Comparison of ENCODE assay signal across 14 mouse cellular contexts in genomic region chr9:15964198-15964597, GRCm38 (mm10).
DNase-seq lines count a peak whose midpoint lies in the region; ATAC-seq and TF ChIP-seq lines count a peak whose summit lies in the region.
"Had no signal": no experiment of that assay in that cellular context is flagged by ENCODE, and none has a peak within 500 bp of the region (broad histone marks: within the 10 kb centered on the region; RNA-seq: fewer than 3 reads in every experiment).

No protein-coding gene starts in this region.

- peak; percentile 53; the same call in 1 of the 2 replicates for ATAC-seq in stomach, embryonic 15.5 days (ENCODE audit: insufficient read depth, low FRiP score, low read depth)
- ATAC-seq in stomach, postnatal 0 days (ENCODE audit: low FRiP score, low TSS enrichment), result no peak
- no peak; the same call in 1 of the 2 replicates for ATAC-seq in hindbrain, embryonic 14.5 days (ENCODE audit: low FRiP score)
- ATAC-seq: inflammation-experienced regulatory T-cells, adult 6 months; lung, postnatal 0 days had no signal

- H3K4me3 ChIP-seq in stomach, embryonic 15.5 days (replicated peaks), result no peak overlapping the region
- H3K4me3 ChIP-seq in stomach, postnatal 0 days (ENCODE audit: low read depth, low read length), result no peak overlapping the region
- H3K4me3 ChIP-seq in hindbrain, embryonic 14.5 days (replicated peaks; ENCODE audit: low read length), result no peak overlapping the region
- H3K4me3 ChIP-seq: embryonic facial prominence, embryonic 15.5 days had no signal

- no peaks in the 10 kb centered on the region for H3K4me1 ChIP-seq in stomach, embryonic 15.5 days
- no peaks in the 10 kb centered on the region for H3K4me1 ChIP-seq in stomach, postnatal 0 days (replicated peaks; ENCODE audit: control insufficient read depth, insufficient read depth)
- H3K4me1 ChIP-seq in hindbrain, embryonic 14.5 days (replicated peaks; ENCODE audit: control insufficient read depth, insufficient read depth, low read length), result no peaks in the 10 kb centered on the region
- H3K4me1 ChIP-seq: embryonic facial prominence, embryonic 15.5 days had no signal

- H3K27ac ChIP-seq in stomach, embryonic 15.5 days, result no peak overlapping the region
- H3K27ac ChIP-seq in stomach, postnatal 0 days (replicated peaks), result no peak overlapping the region
- 0 out of 2 replicates have a peak overlapping the region, but pooled peaks have one; percentile 24 for H3K27ac ChIP-seq in hindbrain, embryonic 14.5 days
- H3K27ac ChIP-seq: embryonic facial prominence, embryonic 15.5 days had no signal

- 29% methylated on average over 3 of the region's 3 CpGs for WGBS in stomach, embryonic 15.5 days
- WGBS in stomach, postnatal 0 days, result 34% methylated on average over 3 of the region's 3 CpGs
- WGBS in hindbrain, embryonic 14.5 days, result 57% methylated on average over 3 of the region's 3 CpGs

- TF ChIP-seq EP300 in stomach, postnatal 0 days (optimal IDR thresholded peaks at IDR 0.05), result no peak

- H3K27me3 ChIP-seq in stomach, embryonic 15.5 days (replicated peaks), result no peaks in the 10 kb centered on the region
- no peaks in the 10 kb centered on the region for H3K27me3 ChIP-seq in stomach, postnatal 0 days (ENCODE audit: control insufficient read depth, insufficient read depth, low read length)
- H3K27me3 ChIP-seq in hindbrain, embryonic 14.5 days (ENCODE audit: control insufficient read depth, insufficient read depth, low read length), result no peaks in the 10 kb centered on the region
- H3K27me3 ChIP-seq: CH12.LX; embryonic facial prominence, embryonic 15.5 days had no signal

- no peak overlapping the region for H3K9ac ChIP-seq in stomach, embryonic 15.5 days
- H3K9ac ChIP-seq in stomach, postnatal 0 days (ENCODE audit: low read length), result no peak overlapping the region
- no peak overlapping the region for H3K9ac ChIP-seq in hindbrain, embryonic 14.5 days
- H3K9ac ChIP-seq: embryonic facial prominence, embryonic 15.5 days had no signal

- no peak for DNase-seq in stomach, postnatal 0 days (ENCODE audit: low spot score)
- DNase-seq in hindbrain, embryonic 14.5 days (ENCODE audit: low spot score), result no peak
- peak; percentile 8 to 14 for DNase-seq in kidney, postnatal 36 days
- peak; percentile 11 for DNase-seq in yolk sac, embryonic 10.5 days (ENCODE audit: low spot score)
- DNase-seq in cerebellum, postnatal 36 days, result no peak
- no peak for DNase-seq in gastrocnemius, adult 18-20 months (ENCODE audit: low spot score)
- no peak for DNase-seq in left cerebral cortex, postnatal 36 days (ENCODE audit: low spot score in 2 of 2)
- DNase-seq: left cerebral cortex, postnatal 4 days; right cerebral cortex, adult 18-20 months had no signal

- TF ChIP-seq CTCF in stomach, postnatal 0 days (IDR thresholded peaks at IDR 0.05; ENCODE audit: low read depth), result no peak

- intact Hi-C loops in left cerebral cortex, postnatal 36 days (cut with DNase I), result no loop called here

- H3K4me2 ChIP-seq in stomach, embryonic 15.5 days, result no peak overlapping the region
- no peak overlapping the region for H3K4me2 ChIP-seq in stomach, postnatal 0 days (replicated peaks; ENCODE audit: low read depth)
- H3K4me2 ChIP-seq in hindbrain, embryonic 14.5 days (replicated peaks), result no peak overlapping the region
- H3K4me2 ChIP-seq: embryonic facial prominence, embryonic 15.5 days had no signal

- no peaks in the 10 kb centered on the region for H3K9me3 ChIP-seq in stomach, embryonic 15.5 days
- no peaks in the 10 kb centered on the region for H3K9me3 ChIP-seq in stomach, postnatal 0 days (ENCODE audit: control insufficient read depth, low read length)
- no peaks in the 10 kb centered on the region for H3K9me3 ChIP-seq in hindbrain, embryonic 14.5 days (ENCODE audit: control insufficient read depth, low read length)
- H3K9me3 ChIP-seq: embryonic facial prominence, embryonic 15.5 days had no signal

- H3K36me3 ChIP-seq in stomach, embryonic 15.5 days, result no peaks in the 10 kb centered on the region
- no peaks in the 10 kb centered on the region for H3K36me3 ChIP-seq in stomach, postnatal 0 days (ENCODE audit: control insufficient read depth, insufficient read depth, low read length)
- H3K36me3 ChIP-seq in hindbrain, embryonic 14.5 days (replicated peaks; ENCODE audit: control insufficient read depth, insufficient read depth), result peaks cover 30% of the 10 kb centered on the region
- H3K36me3 ChIP-seq: embryonic facial prominence, embryonic 15.5 days had no signal

Comparison
In these comparisons a context has a peak if more than half of its experiments do, and no peak if none do; other contexts are left out.
1. DNase-seq: peak in kidney, postnatal 36 days (2 of 2) and yolk sac, embryonic 10.5 days (single experiment); none in stomach, postnatal 0 days (single experiment), hindbrain, embryonic 14.5 days (single experiment), cerebellum, postnatal 36 days (0 of 2), gastrocnemius, adult 18-20 months (single experiment) and left cerebral cortex, postnatal 36 days (0 of 2).